Mouse (Mus musculus) hindbrain, embryonic 13.5 days (tissue): ENCODE data around the gene Tnip1. TPM values are rescaled to one million over a fixed set of nuclear protein-coding genes. Genes with fewer than 3 reads are reported as not detected.

ENCODE experiments used
- ATAC-seq: fragments of 200-750 bp; cut with Nextera tagmentation; 2 replicates; pipeline ENCODE4 v1.8.0; 2017; ENCODE audit warnings: moderate TSS enrichment; ENCODE audit not compliant: low FRiP score
- H3K27ac ChIP-seq: fragments of 300-500 bp; sonication (generic); 2 replicates; pipeline ENCODE4 v1.5.1; 2015; ENCODE audit warnings: inconsistent platforms, mild to moderate bottlenecking, moderate library complexity
- H3K27me3 ChIP-seq: fragments of 300-500 bp; sonication (generic); 2 replicates; pipeline ENCODE4 v1.6.1; 2015; ENCODE audit warnings: mild to moderate bottlenecking, inconsistent platforms
- H3K36me3 ChIP-seq: fragments of 300-500 bp; sonication (generic); 2 replicates; pipeline ENCODE4 v1.6.1; 2015; ENCODE audit warnings: mild to moderate bottlenecking, inconsistent platforms
- H3K4me1 ChIP-seq: fragments of 300-500 bp; sonication (generic); replicated peaks from 2 replicates; pipeline ENCODE4 v1.6.1; 2015; ENCODE audit warnings: inconsistent platforms
- H3K4me2 ChIP-seq: fragments of 300-500 bp; sonication (generic); 2 replicates; pipeline ENCODE4 v1.6.1; 2015; ENCODE audit warnings: inconsistent platforms, mild to moderate bottlenecking, moderate library complexity
- H3K4me3 ChIP-seq: fragments of 300-500 bp; sonication (generic); 2 replicates; pipeline ENCODE4 v1.5.1; 2015; ENCODE audit warnings: mild to moderate bottlenecking, inconsistent platforms
- H3K9ac ChIP-seq: fragments of 300-500 bp; sonication (generic); 2 replicates; pipeline ENCODE4 v1.6.1; 2015; ENCODE audit warnings: mild to moderate bottlenecking, inconsistent platforms
- H3K9me3 ChIP-seq: fragments of 300-500 bp; sonication (generic); 2 replicates; pipeline ENCODE4 v1.6.1; 2016; ENCODE audit warnings: inconsistent platforms
- WGBS: fragments of 180-500 bp; shearing (Covaris S2); methylation state at CpG from one replicate; pipeline ENCODE4 v1.1.7; 2015; 5-methylcytosine and 5-hydroxymethylcytosine counted together
- polyA plus RNA-seq: library from polyadenylated mRNA; unstranded; fragments of >200 nt; fragmentation: Nextera tagmentation; extraction: Ambion mirVana; gene quantifications from 2 replicates; pipeline ENCODE4 v1.2.1, GENCODE M21; 2015

Gene Tnip1
- polyA plus RNA-seq, 1 experiment from 2014 or later: 19.3 TPM

- ATAC-seq: no peak
Observed at GRCm38 (mm10) chr11:54952651-54953050, 10.1 kb downstream of the Tnip1 start.

DNA sequence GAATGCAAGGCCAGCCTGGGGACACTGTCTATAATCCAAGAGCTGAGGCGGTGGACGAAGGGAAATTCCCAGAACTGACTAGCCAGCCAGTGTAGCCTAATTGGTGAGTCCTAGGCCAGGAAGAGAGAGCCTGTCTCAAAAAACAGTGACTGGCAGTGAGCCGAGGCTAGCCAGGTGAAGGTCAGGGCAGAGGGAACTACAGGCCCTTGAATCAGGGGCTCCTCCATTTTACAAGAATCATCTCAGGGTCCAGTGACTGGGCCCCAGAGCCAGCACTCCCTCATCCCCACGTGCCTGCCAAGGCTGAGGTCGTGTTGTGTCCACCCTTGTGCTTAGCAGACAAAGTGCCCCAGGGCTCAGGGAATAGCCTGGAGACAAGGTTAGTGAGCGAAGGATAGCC lies 12.0 kb downstream of the Tnip1 start:
- Histone ChIP-seq H3K9ac (no peak overlapping the region), H3K9me3 (no peaks in the 10 kb centered on the region), H3K4me2 (no peak overlapping the region), H3K4me1 (peaks cover 27% of the 10 kb centered on the region), H3K27ac (no peak overlapping the region), H3K4me3 (no peak overlapping the region), H3K27me3 (no peaks in the 10 kb centered on the region), H3K36me3 (no peaks in the 10 kb centered on the region)
- WGBS: 90% methylated on average over 6 of the region's 6 CpGs
- no peak for ATAC-seq

More at GRCm38 (mm10) chr11:54952651-54953050, 10.1 kb downstream of the Tnip1 start:
- no peaks in the 10 kb centered on the region for H3K27me3 ChIP-seq
- WGBS: 69% methylated on average over 6 of the region's 6 CpGs
- H3K9ac ChIP-seq: 0 out of 2 replicates have a peak overlapping the region, but pooled peaks have one; percentile 21
- H3K4me2 ChIP-seq: no peak overlapping the region
- H3K27ac ChIP-seq: no peak overlapping the region
- no peak overlapping the region for H3K4me3 ChIP-seq
- no peaks in the 10 kb centered on the region for H3K36me3 ChIP-seq
- H3K9me3 ChIP-seq: no peaks in the 10 kb centered on the region
- H3K4me1 ChIP-seq: peaks cover 27% of the 10 kb centered on the region

DNA sequence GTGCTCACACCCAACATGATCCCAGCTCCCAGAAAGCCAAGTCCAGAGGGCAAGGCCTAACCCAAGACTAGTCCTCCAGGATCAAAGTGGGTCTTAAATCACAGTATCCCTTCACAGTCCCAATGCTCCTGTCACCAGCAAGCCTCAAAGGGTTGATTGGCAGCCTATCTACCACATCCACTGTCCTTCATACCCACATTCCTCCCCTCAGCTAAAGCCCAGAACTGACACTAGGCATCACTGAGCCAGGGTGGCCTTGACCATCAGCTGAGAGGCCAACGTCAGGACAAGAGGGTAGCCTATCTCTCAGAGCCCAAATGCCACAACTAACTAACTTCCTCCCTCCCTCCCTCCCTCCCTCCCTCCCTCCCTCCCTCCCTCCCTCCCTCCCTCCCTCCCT lies 13.0 kb downstream of the Tnip1 start:
- Histone ChIP-seq H3K4me3 (no peak overlapping the region), H3K9me3 (no peaks in the 10 kb centered on the region), H3K4me2 (no peak overlapping the region), H3K36me3 (no peaks in the 10 kb centered on the region), H3K9ac (no peak overlapping the region), H3K27me3 (no peaks in the 10 kb centered on the region), H3K4me1 (peaks cover 19% of the 10 kb centered on the region), H3K27ac (no peak overlapping the region)
- 75% methylated on average over 1 of the region's 1 CpGs for WGBS
- no peak for ATAC-seq

DNA sequence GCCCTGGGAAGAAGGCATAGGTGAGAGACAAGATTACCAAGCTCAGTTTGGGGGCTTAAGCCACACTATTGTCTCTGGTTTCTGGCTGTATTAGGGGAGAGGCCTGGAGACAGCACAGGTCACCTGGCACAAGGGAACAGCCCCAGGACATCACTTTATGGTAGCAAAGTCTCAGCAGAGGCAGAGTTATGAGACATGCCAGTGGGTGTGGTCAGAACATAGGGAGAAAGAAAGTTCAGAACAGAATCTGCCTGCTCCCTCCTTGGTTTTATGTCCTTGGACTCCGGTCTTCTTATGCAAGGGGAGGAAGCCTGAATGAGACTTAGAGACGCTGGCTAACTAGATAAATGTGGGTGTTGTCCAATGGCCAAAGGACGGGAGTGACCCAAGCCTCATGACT lies 18.0 kb downstream of the Tnip1 start:
- Histone ChIP-seq H3K27me3 (no peaks in the 10 kb centered on the region), H3K4me1 (no peaks in the 10 kb centered on the region), H3K36me3 (no peaks in the 10 kb centered on the region), H3K4me3 (no peak overlapping the region), H3K27ac (no peak overlapping the region), H3K4me2 (no peak overlapping the region), H3K9ac (no peak overlapping the region), H3K9me3 (no peaks in the 10 kb centered on the region)
- 95% methylated on average over 3 of the region's 3 CpGs for WGBS
- ATAC-seq: no peak

- no peak overlapping the region for H3K4me2 ChIP-seq
- peaks cover 9% of the 10 kb centered on the region for H3K4me1 ChIP-seq
- no peak for ATAC-seq
- H3K27me3 ChIP-seq: no peaks in the 10 kb centered on the region
- no peak overlapping the region for H3K4me3 ChIP-seq
- H3K36me3 ChIP-seq: peaks cover 21% of the 10 kb centered on the region
- H3K9ac ChIP-seq: no peak overlapping the region
- no peak overlapping the region for H3K27ac ChIP-seq
- 68% methylated on average over 7 of the region's 7 CpGs for WGBS
- H3K9me3 ChIP-seq: no peaks in the 10 kb centered on the region
Observed at GRCm38 (mm10) chr11:54940056-54940455, 22.7 kb downstream of the Tnip1 start.

DNA sequence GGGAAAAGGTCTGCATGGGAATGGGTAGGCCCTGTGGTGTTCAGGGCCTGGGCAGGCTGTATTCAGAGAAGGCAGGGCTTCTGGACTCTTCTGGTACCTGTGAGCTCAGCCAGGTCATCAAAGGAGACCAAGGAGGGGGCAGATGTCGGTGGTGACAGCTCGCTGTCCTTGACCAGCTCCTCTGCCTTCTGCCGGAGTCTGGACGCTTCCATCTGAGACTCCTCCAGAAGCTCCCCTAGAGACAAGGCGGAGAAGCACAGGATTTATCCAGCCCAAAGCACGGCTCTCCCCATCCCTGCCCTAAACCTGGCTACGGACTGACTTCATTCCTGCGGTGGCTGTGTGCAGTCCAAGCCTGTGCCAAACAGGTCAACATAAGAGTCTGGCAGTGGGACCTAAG lies 23.2 kb downstream of the Tnip1 start:
- Histone ChIP-seq H3K27ac (no peak overlapping the region), H3K27me3 (no peaks in the 10 kb centered on the region), H3K9ac (no peak overlapping the region), H3K4me3 (no peak overlapping the region), H3K4me1 (peaks cover 9% of the 10 kb centered on the region), H3K36me3 (peaks cover 21% of the 10 kb centered on the region), H3K9me3 (no peaks in the 10 kb centered on the region), H3K4me2 (no peak overlapping the region)
- 89% methylated on average over 8 of the region's 8 CpGs for WGBS
- ATAC-seq: no peak

GRCm38 (mm10) chr11:54936771-54937140 lies 26.0 kb downstream of the Tnip1 start:
- no peak overlapping the region for H3K9ac ChIP-seq

GRCm38 (mm10) chr11:54936035-54936770 lies 26.5 kb downstream of the Tnip1 start:
- peaks cover 9% of the 10 kb centered on the region for H3K4me1 ChIP-seq
- peaks cover 40% of the 10 kb centered on the region for H3K36me3 ChIP-seq
- no peak overlapping the region for H3K4me3 ChIP-seq
- no peaks in the 10 kb centered on the region for H3K27me3 ChIP-seq
- no peaks in the 10 kb centered on the region for H3K9me3 ChIP-seq
- H3K4me2 ChIP-seq: no peak overlapping the region
- peak overlapping the region; percentile 1; the same call in 1 of the 2 replicates for H3K9ac ChIP-seq
- ATAC-seq: no peak
- no peak overlapping the region for H3K27ac ChIP-seq
- WGBS: 38% methylated on average over 12 of the region's 12 CpGs

More at GRCm38 (mm10) chr11:54936771-54937140, 26.0 kb downstream of the Tnip1 start:
- no peak for ATAC-seq
- Histone ChIP-seq H3K9me3 (no peaks in the 10 kb centered on the region), H3K4me3 (no peak overlapping the region), H3K27me3 (no peaks in the 10 kb centered on the region), H3K36me3 (peaks cover 40% of the 10 kb centered on the region), H3K4me2 (no peak overlapping the region), H3K27ac (no peak overlapping the region), H3K4me1 (peaks cover 9% of the 10 kb centered on the region)
- 92% methylated on average over 3 of the region's 3 CpGs for WGBS

- no peak overlapping the region for H3K27ac ChIP-seq
- 94% methylated on average over 7 of the region's 7 CpGs for WGBS
- no peaks in the 10 kb centered on the region for H3K9me3 ChIP-seq
- no peak overlapping the region for H3K9ac ChIP-seq
- no peak overlapping the region for H3K4me2 ChIP-seq
- no peak for ATAC-seq
- H3K36me3 ChIP-seq: peaks cover 51% of the 10 kb centered on the region
- H3K4me3 ChIP-seq: no peak overlapping the region
- peaks cover 9% of the 10 kb centered on the region for H3K4me1 ChIP-seq
- no peaks in the 10 kb centered on the region for H3K27me3 ChIP-seq
Observed at GRCm38 (mm10) chr11:54934198-54934597, 28.5 kb downstream of the Tnip1 start.

DNA sequence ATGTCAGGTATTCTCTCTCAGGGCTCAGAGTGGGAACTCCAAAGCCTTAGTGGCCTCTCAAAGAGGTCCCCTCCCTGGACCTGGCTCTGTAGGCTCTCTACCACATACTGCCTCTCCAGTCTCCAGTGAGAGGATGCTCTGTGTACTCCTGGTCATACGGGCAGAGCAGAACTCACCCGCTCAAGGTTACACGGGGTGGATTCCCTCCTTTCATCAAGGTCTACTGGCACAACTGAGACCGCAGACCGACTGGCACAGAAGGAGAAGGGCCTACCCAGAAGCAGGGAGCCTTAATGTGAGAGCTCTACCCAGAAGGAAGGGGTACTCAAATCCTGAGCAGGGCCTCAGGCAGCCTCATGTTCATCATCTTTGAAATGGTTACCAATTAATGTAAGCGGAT lies 30.2 kb downstream of the Tnip1 start:
- H3K27me3 ChIP-seq: no peaks in the 10 kb centered on the region
- no peak overlapping the region for H3K9ac ChIP-seq
- 94% methylated on average over 6 of the region's 6 CpGs for WGBS
- H3K36me3 ChIP-seq: peaks cover 56% of the 10 kb centered on the region
- H3K4me1 ChIP-seq: peaks cover 9% of the 10 kb centered on the region
- no peak overlapping the region for H3K4me3 ChIP-seq
- no peak overlapping the region for H3K27ac ChIP-seq
- H3K4me2 ChIP-seq: no peak overlapping the region
- no peaks in the 10 kb centered on the region for H3K9me3 ChIP-seq
- no peak for ATAC-seq

DNA sequence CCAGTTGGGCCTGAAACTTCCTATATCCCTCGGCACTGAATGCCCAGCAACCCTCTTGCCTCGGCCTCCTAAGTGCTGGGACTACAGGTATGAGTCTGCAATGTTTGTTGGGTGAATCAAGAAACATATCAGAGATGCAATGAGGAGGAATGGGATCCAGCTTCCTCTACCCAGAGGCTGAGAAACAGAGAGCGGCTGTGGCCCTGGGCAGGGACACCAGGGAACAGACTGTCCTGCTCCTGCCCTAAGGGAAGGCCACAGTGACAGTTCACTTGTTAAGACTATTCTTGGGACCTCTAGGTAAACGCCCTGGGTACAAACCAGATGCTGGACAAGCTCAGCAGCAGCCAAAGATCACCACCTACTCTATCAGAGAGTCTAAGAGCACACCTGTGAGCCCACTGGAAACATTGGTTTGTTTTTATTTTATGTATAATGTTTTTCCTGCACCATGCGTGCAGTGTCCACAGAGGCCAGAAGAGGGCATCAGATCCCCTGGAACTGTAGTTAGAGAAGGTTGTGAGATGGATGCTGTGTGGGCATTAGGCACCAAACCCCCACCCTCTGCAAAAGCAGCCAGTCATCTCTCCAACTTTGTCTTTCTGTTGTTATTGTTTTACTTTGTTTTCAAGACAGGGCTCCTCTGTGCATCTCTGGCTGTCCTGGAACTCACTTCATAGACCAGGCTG lies 31.2 kb downstream of the Tnip1 start:
- H3K36me3 ChIP-seq: peaks cover 54% of the 10 kb centered on the region
- H3K9me3 ChIP-seq: no peaks in the 10 kb centered on the region
- H3K4me2 ChIP-seq: no peak overlapping the region
- no peak for ATAC-seq
- no peaks in the 10 kb centered on the region for H3K27me3 ChIP-seq
- no peak overlapping the region for H3K27ac ChIP-seq
- H3K9ac ChIP-seq: no peak overlapping the region
- peaks cover 9% of the 10 kb centered on the region for H3K4me1 ChIP-seq
- H3K4me3 ChIP-seq: no peak overlapping the region
- 66% methylated on average over 5 of the region's 5 CpGs for WGBS

GRCm38 (mm10) chr11:54930318-54930979 lies 32.3 kb downstream of the Tnip1 start:
- no peak for ATAC-seq
- Histone ChIP-seq H3K9me3 (no peaks in the 10 kb centered on the region), H3K9ac (no peak overlapping the region; the same call in 1 of the 2 replicates), H3K27me3 (no peaks in the 10 kb centered on the region), H3K4me1 (no peaks in the 10 kb centered on the region), H3K36me3 (peaks cover 63% of the 10 kb centered on the region), H3K27ac (no peak overlapping the region), H3K4me3 (no peak overlapping the region), H3K4me2 (no peak overlapping the region)
- WGBS: 63% methylated on average over 7 of the region's 7 CpGs
